Comparison of ENCODE assay signal across 17 mouse cellular contexts in genomic region chr15:101375956-101376775, GRCm38 (mm10). TPM values are rescaled to one million over a fixed set of nuclear protein-coding genes. Genes with fewer than 3 reads are reported as not detected.
DNase-seq lines count a peak whose midpoint lies in the region; ATAC-seq and TF ChIP-seq lines count a peak whose summit lies in the region.
"Had no signal": no experiment of that assay in that cellular context is flagged by ENCODE, and none has a peak within 500 bp of the region (broad histone marks: within the 10 kb centered on the region; RNA-seq: fewer than 3 reads in every experiment).

No protein-coding gene starts in this region.

- peaks cover 46% of the 10 kb centered on the region for H3K4me1 ChIP-seq in kidney, embryonic 16.5 days (ENCODE audit: insufficient read depth, low read length)
- H3K4me1 ChIP-seq in stomach, embryonic 16.5 days (ENCODE audit: control insufficient read depth, insufficient read depth, low read length), result peaks cover 23% of the 10 kb centered on the region
- H3K4me1 ChIP-seq in stomach, postnatal 0 days (replicated peaks; ENCODE audit: control insufficient read depth, insufficient read depth), result 0 out of 2 replicates have a peak, but pooled peaks cover 3% of the 10 kb centered on the region

- H3K36me3 ChIP-seq in kidney, embryonic 16.5 days (ENCODE audit: insufficient read depth, low read length), result no peaks in the 10 kb centered on the region
- no peaks in the 10 kb centered on the region for H3K36me3 ChIP-seq in stomach, embryonic 16.5 days (ENCODE audit: control insufficient read depth, insufficient read depth, low read length)
- H3K36me3 ChIP-seq in stomach, postnatal 0 days (ENCODE audit: control insufficient read depth, insufficient read depth, low read length), result no peaks in the 10 kb centered on the region
- no peaks in the 10 kb centered on the region for H3K36me3 ChIP-seq in macrophage (ENCODE audit: inconsistent target)
- H3K36me3 ChIP-seq: embryonic facial prominence, embryonic 13.5 days; limb, embryonic 13.5 days had no signal

- H3K79me2 ChIP-seq in macrophage (ENCODE audit: inconsistent target), result no peaks in the 10 kb centered on the region

- ATAC-seq in cerebellum, adult (ENCODE audit: insufficient number of reproducible peaks, low FRiP score, low TSS enrichment), result peak; percentile 51; the same call in 1 of the 2 replicates
- ATAC-seq in kidney, embryonic 16.5 days (ENCODE audit: low FRiP score, low TSS enrichment), result no peak
- no peak for ATAC-seq in stomach, embryonic 16.5 days (ENCODE audit: insufficient read depth, low FRiP score)
- no peak for ATAC-seq in stomach, postnatal 0 days (ENCODE audit: low FRiP score, low TSS enrichment)
- ATAC-seq: hindbrain, embryonic 16.5 days; midbrain, embryonic 16.5 days had no signal

- H3K4me3 ChIP-seq in kidney, embryonic 16.5 days (ENCODE audit: low read length), result no peak overlapping the region
- H3K4me3 ChIP-seq in stomach, embryonic 16.5 days (replicated peaks; ENCODE audit: low read length), result no peak overlapping the region
- no peak overlapping the region for H3K4me3 ChIP-seq in stomach, postnatal 0 days (ENCODE audit: low read depth, low read length)
- no peak overlapping the region for H3K4me3 ChIP-seq in macrophage (ENCODE audit: inconsistent target)
- H3K4me3 ChIP-seq: embryonic facial prominence, embryonic 13.5 days; limb, embryonic 13.5 days had no signal

- no peak overlapping the region for H3K9ac ChIP-seq in kidney, embryonic 16.5 days (replicated peaks; ENCODE audit: low read length)
- H3K9ac ChIP-seq in stomach, embryonic 16.5 days (ENCODE audit: low read length), result no peak overlapping the region
- H3K9ac ChIP-seq in stomach, postnatal 0 days (ENCODE audit: low read length), result no peak overlapping the region
- H3K9ac ChIP-seq: embryonic facial prominence, embryonic 13.5 days had no signal

- WGBS in kidney, embryonic 16.5 days, result 72% methylated on average over 6 of the region's 6 CpGs
- 78% methylated on average over 6 of the region's 6 CpGs for WGBS in stomach, embryonic 16.5 days
- 73% methylated on average over 6 of the region's 6 CpGs for WGBS in stomach, postnatal 0 days
- 89% methylated on average over 6 of the region's 6 CpGs for WGBS in macrophage (ENCODE audit: missing documents)

- no peaks in the 10 kb centered on the region for H3K9me3 ChIP-seq in kidney, embryonic 16.5 days (ENCODE audit: low read length)
- H3K9me3 ChIP-seq in stomach, embryonic 16.5 days (replicated peaks; ENCODE audit: control insufficient read depth, low read length), result no peaks in the 10 kb centered on the region
- H3K9me3 ChIP-seq in stomach, postnatal 0 days (ENCODE audit: control insufficient read depth, low read length), result no peaks in the 10 kb centered on the region
- H3K9me3 ChIP-seq: embryonic facial prominence, embryonic 13.5 days; limb, embryonic 13.5 days had no signal

- no peak overlapping the region for H3K4me2 ChIP-seq in kidney, embryonic 16.5 days (replicated peaks; ENCODE audit: low read depth, low read length)
- no peak overlapping the region for H3K4me2 ChIP-seq in stomach, embryonic 16.5 days (ENCODE audit: low read depth, low read length)
- no peak overlapping the region for H3K4me2 ChIP-seq in stomach, postnatal 0 days (replicated peaks; ENCODE audit: low read depth)
- H3K4me2 ChIP-seq: embryonic facial prominence, embryonic 13.5 days; limb, embryonic 13.5 days had no signal

- TF ChIP-seq CTCF in stomach, postnatal 0 days (IDR thresholded peaks at IDR 0.05; ENCODE audit: low read depth), result no peak

- H3K27me3 ChIP-seq in kidney, embryonic 16.5 days (ENCODE audit: insufficient read depth, low read length), result 0 out of 2 replicates have a peak, but pooled peaks cover 2% of the 10 kb centered on the region
- no peaks in the 10 kb centered on the region for H3K27me3 ChIP-seq in stomach, embryonic 16.5 days (ENCODE audit: control insufficient read depth, insufficient read depth, low read length)
- no peaks in the 10 kb centered on the region for H3K27me3 ChIP-seq in stomach, postnatal 0 days (ENCODE audit: control insufficient read depth, insufficient read depth, low read length)
- H3K27me3 ChIP-seq: embryonic facial prominence, embryonic 13.5 days; limb, embryonic 13.5 days had no signal

- DNase-seq in cerebellum, postnatal 4 days (ENCODE audit: low spot score in 2 of 2), result no peak
- no peak for DNase-seq in kidney, postnatal 4 days
- no peak for DNase-seq in stomach, postnatal 0 days (ENCODE audit: low spot score)
- DNase-seq in gastrocnemius, postnatal 4 days (ENCODE audit: low spot score in 2 of 2), result no peak
- DNase-seq: heart, adult 18-20 months; right cerebral cortex, postnatal 25 days; thymus, postnatal 4 days had no signal

- H3K27ac ChIP-seq in kidney, embryonic 16.5 days (ENCODE audit: low read length), result peak overlapping the region; percentile 20; the same call in 1 of the 2 replicates
- H3K27ac ChIP-seq in stomach, embryonic 16.5 days (ENCODE audit: low read length), result peak overlapping the region; percentile 22; the same call in 1 of the 2 replicates
- no peak overlapping the region for H3K27ac ChIP-seq in stomach, postnatal 0 days (replicated peaks)
- peak overlapping the region; percentile 92; the same call in 1 of the 2 replicates for H3K27ac ChIP-seq in macrophage
- H3K27ac ChIP-seq: embryonic facial prominence, embryonic 13.5 days; limb, embryonic 13.5 days had no signal

- no peak for TF ChIP-seq EP300 in stomach, postnatal 0 days (optimal IDR thresholded peaks at IDR 0.05)

RNA-seq across cellular contexts. Expression of gene Krt80, which starts 6.2 kb away (rescaled TPM):
- polyA plus RNA-seq in kidney, embryonic 16.5 days (2015; fragmentation: Nextera tagmentation; extraction: Ambion mirVana), result 1.7 and 2.3 TPM in 2 replicates
- polyA plus RNA-seq in stomach, embryonic 16.5 days (2015; fragmentation: Nextera tagmentation; extraction: Ambion mirVana), result 37.4 and 64.5 TPM in 2 replicates
- 63.0 and 75.8 TPM in 2 replicates for polyA plus RNA-seq in stomach, postnatal 0 days (2015; fragmentation: Nextera tagmentation; extraction: Ambion mirVana)
- total RNA-seq in macrophage (2018; cell fraction: chromatin; rRNA removed), result under 1 TPM in 9 of 26 experiments, not detected in 17; 0.13 to 0.46 (median 0.29) TPM
- total RNA-seq in macrophage (2018; cell fraction: cytosol; rRNA removed), result under 1 TPM; 0.03 to 0.68 (median 0.29) TPM
- under 1 TPM in 15 of 26 experiments, not detected in 11; 0.10 to 0.79 (median 0.27) TPM for total RNA-seq in macrophage (2018; cell fraction: nucleus; rRNA removed)
- 0.51 to 0.83 TPM (median 0.56 TPM) in 3 replicates for polyA plus RNA-seq in macrophage (2018)
- 1 to 10 TPM; 2.7 to 3.4 TPM for total RNA-seq in gastrocnemius, postnatal 4 days (2021)
- polyA plus RNA-seq: forebrain, embryonic 11.5 days; neural tube, embryonic 11.5 days had no signal

RNA-seq across cellular contexts. Expression of gene Krt7, which starts 34.7 kb away (rescaled TPM):
- polyA plus RNA-seq in kidney, embryonic 16.5 days (2015; fragmentation: Nextera tagmentation; extraction: Ambion mirVana), result 94.8 and 99.9 TPM in 2 replicates
- polyA plus RNA-seq in stomach, embryonic 16.5 days (2015; fragmentation: Nextera tagmentation; extraction: Ambion mirVana), result 378 and 523 TPM in 2 replicates
- 191 and 207 TPM in 2 replicates for polyA plus RNA-seq in stomach, postnatal 0 days (2015; fragmentation: Nextera tagmentation; extraction: Ambion mirVana)
- total RNA-seq in macrophage (2018; cell fraction: chromatin; rRNA removed), result under 1 TPM in 1 of 26 experiments, not detected in 25; 0.44 TPM
- not detected for total RNA-seq in macrophage (2018; cell fraction: cytosol; rRNA removed)
- under 1 TPM in 1 of 26 experiments, not detected in 25; 0.27 TPM for total RNA-seq in macrophage (2018; cell fraction: nucleus; rRNA removed)
- not detected in 3 replicates for polyA plus RNA-seq in macrophage (2018)
- total RNA-seq in gastrocnemius, postnatal 4 days (2021), result under 1 TPM; 0.22 to 0.39 TPM

Comparison
In these comparisons a context has a peak if more than half of its experiments do, and no peak if none do; other contexts are left out.
1. RNA of gene Krt80, which starts 6.2 kb away (polyA plus RNA-seq): 63.0 to 75.8 TPM in stomach, postnatal 0 days and 37.4 to 64.5 TPM in stomach, embryonic 16.5 days; 1.7 to 2.3 TPM in kidney, embryonic 16.5 days and 0.51 to 0.83 TPM in macrophage; every median in the first group is over 10 times any median in the second.
2. RNA of gene Krt7, which starts 34.7 kb away (polyA plus RNA-seq): 378 to 523 TPM in stomach, embryonic 16.5 days, 191 to 207 TPM in stomach, postnatal 0 days and 94.8 to 99.9 TPM in kidney, embryonic 16.5 days; not detected in macrophage; every median in the first group is over 10 times any median in the second.